ENCODE assay signal across 22 mouse cellular contexts in genomic region chr3:75655578-75656344, GRCm38 (mm10).
DNase-seq lines count a peak whose midpoint lies in the region; ATAC-seq lines count a peak whose summit lies in the region.
"Had no signal": no experiment of that assay in that cellular context is flagged by ENCODE, and none has a peak within 500 bp of the region (broad histone marks: within the 10 kb centered on the region; RNA-seq: fewer than 3 reads in every experiment).

No protein-coding gene starts in this region.

- no peak overlapping the region for H3K9ac ChIP-seq in hindbrain, embryonic 16.5 days (ENCODE audit: low read depth, low read length)
- H3K9ac ChIP-seq: embryonic facial prominence, embryonic 12.5 days; forebrain, embryonic 12.5 days; heart, embryonic 15.5 days; hindbrain, embryonic 13.5 days had no signal

- H3K9me3 ChIP-seq in hindbrain, embryonic 16.5 days (ENCODE audit: control insufficient read depth, low read length): no peaks in the 10 kb centered on the region
- H3K9me3 ChIP-seq: embryonic facial prominence, embryonic 12.5 days; forebrain, embryonic 12.5 days; G1E; heart, embryonic 10.5 days; heart, embryonic 15.5 days; hindbrain, embryonic 13.5 days had no signal

- no peak overlapping the region for H3K27ac ChIP-seq in hindbrain, embryonic 16.5 days (ENCODE audit: low read depth, low read length)
- H3K27ac ChIP-seq: embryonic facial prominence, embryonic 12.5 days; forebrain, embryonic 12.5 days; heart, embryonic 10.5 days; heart, embryonic 15.5 days; hindbrain, embryonic 13.5 days had no signal

- no peaks in the 10 kb centered on the region for H3K4me1 ChIP-seq in hindbrain, embryonic 16.5 days (ENCODE audit: control insufficient read depth, insufficient read depth, low read depth, low read length)
- H3K4me1 ChIP-seq: embryonic facial prominence, embryonic 12.5 days; forebrain, embryonic 12.5 days; heart, embryonic 10.5 days; heart, embryonic 15.5 days; hindbrain, embryonic 13.5 days had no signal

- H3K36me3 ChIP-seq in hindbrain, embryonic 16.5 days (ENCODE audit: control insufficient read depth, insufficient read depth, low read length): no peaks in the 10 kb centered on the region
- H3K36me3 ChIP-seq: embryonic facial prominence, embryonic 12.5 days; forebrain, embryonic 12.5 days; G1E; heart, embryonic 10.5 days; heart, embryonic 15.5 days; hindbrain, embryonic 13.5 days had no signal

- no peak overlapping the region for H3K4me3 ChIP-seq in hindbrain, embryonic 16.5 days (ENCODE audit: low read length)
- H3K4me3 ChIP-seq: embryonic facial prominence, embryonic 12.5 days; forebrain, embryonic 12.5 days; heart, embryonic 10.5 days; heart, embryonic 15.5 days; hindbrain, embryonic 13.5 days had no signal

- peak; percentile 41 to 63 for DNase-seq in spleen, postnatal 36 days (ENCODE audit: low spot score in 2 of 2)
- no peak for DNase-seq in spleen, postnatal 4 days (ENCODE audit: low spot score in 2 of 2)
- DNase-seq in ES-CJ7 (ENCODE audit: low read depth, low spot score): peak; percentile 85
- DNase-seq in thymus, adult 18-20 months: no peak
- DNase-seq in right cerebral cortex, postnatal 4 days: no peak
- DNase-seq: adrenal gland, postnatal 14 days; cerebellum, adult 11-12 months; cerebellum, adult 9-10 months; cerebellum, postnatal 25 days; gastrocnemius, postnatal 10 days; heart, adult 18-20 months; heart, postnatal 14 days had no signal

- no peak overlapping the region for H3K4me2 ChIP-seq in hindbrain, embryonic 16.5 days (ENCODE audit: low read length)
- H3K4me2 ChIP-seq: embryonic facial prominence, embryonic 12.5 days; forebrain, embryonic 12.5 days; heart, embryonic 15.5 days; hindbrain, embryonic 13.5 days had no signal

- no peaks in the 10 kb centered on the region for H3K27me3 ChIP-seq in hindbrain, embryonic 16.5 days (replicated peaks; ENCODE audit: control insufficient read depth, insufficient read depth, low read length)
- H3K27me3 ChIP-seq: embryonic facial prominence, embryonic 12.5 days; forebrain, embryonic 12.5 days; heart, embryonic 15.5 days; hindbrain, embryonic 13.5 days had no signal

- ATAC-seq in neutrophil, adult 5-6 weeks (ENCODE audit: extremely low read depth, insufficient number of reproducible peaks, low FRiP score, poor library complexity, severe bottlenecking): peak; percentile 85
- ATAC-seq in hindbrain, embryonic 16.5 days: no peak
- ATAC-seq: activated CD4-positive, CD25-positive, alpha-beta regulatory T cell, adult 4 months; forebrain, embryonic 16.5 days had no signal

- WGBS in hindbrain, embryonic 16.5 days: 76% methylated on average over 6 of the region's 6 CpGs

Comparison
In these comparisons a context has a peak if more than half of its experiments do, and no peak if none do; other contexts are left out.
1. DNase-seq: peak in spleen, postnatal 36 days (2 of 2) and ES-CJ7 (single experiment); none in spleen, postnatal 4 days (0 of 2), thymus, adult 18-20 months (0 of 2) and right cerebral cortex, postnatal 4 days (single experiment).